ENCODE assay signal across 9 mouse cellular contexts in the genomic region with DNA sequence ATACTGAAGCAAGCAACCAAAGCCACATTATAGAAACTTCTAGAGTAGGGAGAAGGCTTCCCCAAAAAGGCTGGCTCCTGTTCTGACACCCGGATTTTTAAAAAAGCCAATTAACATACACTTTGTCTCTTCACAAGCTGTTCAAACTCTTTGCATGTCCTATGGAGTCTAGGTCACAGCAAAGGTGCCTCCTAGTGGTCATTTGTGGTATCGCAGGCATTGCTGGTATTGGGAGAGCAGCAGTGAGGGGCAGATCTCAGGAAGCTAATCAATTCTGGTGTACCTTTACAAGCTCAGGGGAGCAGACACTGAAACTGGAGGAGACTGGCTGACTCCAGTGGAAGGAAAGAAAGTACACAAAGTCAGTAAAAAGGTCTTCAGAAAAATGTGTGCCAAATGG. TPM values are rescaled to one million over a fixed set of nuclear protein-coding genes. Genes with fewer than 3 reads are reported as not detected.
DNase-seq lines count a peak whose midpoint lies in the region; ATAC-seq lines count a peak whose summit lies in the region.
"Had no signal": no experiment of that assay in that cellular context is flagged by ENCODE, and none has a peak within 500 bp of the region (broad histone marks: within the 10 kb centered on the region; RNA-seq: fewer than 3 reads in every experiment).

No protein-coding gene starts in this region.

- H3K9ac ChIP-seq in forebrain, embryonic 12.5 days = no peak overlapping the region
- no peak overlapping the region for H3K9ac ChIP-seq in neural tube, embryonic 15.5 days (replicated peaks)
- H3K9ac ChIP-seq: heart, embryonic 13.5 days had no signal

- no peaks in the 10 kb centered on the region for H3K27me3 ChIP-seq in forebrain, embryonic 12.5 days
- no peaks in the 10 kb centered on the region for H3K27me3 ChIP-seq in neural tube, embryonic 15.5 days (replicated peaks)
- H3K27me3 ChIP-seq: heart, embryonic 13.5 days had no signal

- 1% methylated on average over 2 of the region's 2 CpGs for WGBS in forebrain, embryonic 12.5 days
- WGBS in neural tube, embryonic 15.5 days = 2% methylated on average over 2 of the region's 2 CpGs

- no peak overlapping the region for H3K27ac ChIP-seq in forebrain, embryonic 12.5 days
- no peak overlapping the region for H3K27ac ChIP-seq in neural tube, embryonic 15.5 days (replicated peaks)
- H3K27ac ChIP-seq: heart, embryonic 13.5 days had no signal

- DNase-seq in ES-CJ7 (ENCODE audit: low read depth, low spot score) = peak; percentile 87
- DNase-seq in c-Kit-positive CD71-negative TER-119-negative erythroid progenitor cells, embryonic 14.5 days (ENCODE audit: low read depth) = peak; percentile 77
- DNase-seq in heart, postnatal 25 days (ENCODE audit: low spot score) = peak; percentile 39
- DNase-seq in kidney, postnatal 4 days = peak; percentile 93 to 96
- peak; percentile 77 to 81 for DNase-seq in lung, adult 18-20 months
- DNase-seq in testis, postnatal 10 days (ENCODE audit: low spot score) = peak; percentile 92

- no peak overlapping the region for H3K4me3 ChIP-seq in forebrain, embryonic 12.5 days (replicated peaks)
- no peak overlapping the region for H3K4me3 ChIP-seq in neural tube, embryonic 15.5 days (replicated peaks)
- H3K4me3 ChIP-seq: heart, embryonic 13.5 days had no signal

- ATAC-seq in forebrain, embryonic 12.5 days (ENCODE audit: low FRiP score) = peak; percentile 70; the same call in 1 of the 2 replicates
- peak; percentile 77 for ATAC-seq in neural tube, embryonic 15.5 days (ENCODE audit: low FRiP score)

- no peaks in the 10 kb centered on the region for H3K9me3 ChIP-seq in forebrain, embryonic 12.5 days
- H3K9me3 ChIP-seq in neural tube, embryonic 15.5 days (replicated peaks) = no peaks in the 10 kb centered on the region
- H3K9me3 ChIP-seq: heart, embryonic 13.5 days had no signal

- no peak overlapping the region for H3K4me2 ChIP-seq in forebrain, embryonic 12.5 days
- H3K4me2 ChIP-seq in neural tube, embryonic 15.5 days = no peak overlapping the region
- H3K4me2 ChIP-seq: heart, embryonic 13.5 days had no signal

- no peaks in the 10 kb centered on the region for H3K4me1 ChIP-seq in forebrain, embryonic 12.5 days
- no peaks in the 10 kb centered on the region for H3K4me1 ChIP-seq in neural tube, embryonic 15.5 days

- intact Hi-C loops in heart, postnatal 25 days (cut with DNase I) = loop anchor here (1.0 kb wide), 1 partner anchor 131 kb away; no protein-coding TSS in a partner anchor

- peaks cover 64% of the 10 kb centered on the region for H3K36me3 ChIP-seq in forebrain, embryonic 12.5 days (replicated peaks)
- peaks cover 81% of the 10 kb centered on the region for H3K36me3 ChIP-seq in neural tube, embryonic 15.5 days

RNA-seq across cellular contexts. Expression of a gene that starts 6.2 kb away (rescaled TPM):
- not detected in 2 replicates for polyA plus RNA-seq in forebrain, embryonic 12.5 days (2016; fragmentation: Nextera tagmentation; extraction: Ambion mirVana)
- not detected for total RNA-seq in heart, postnatal 25 days (2021)
- not detected in 2 replicates for polyA plus RNA-seq in neural tube, embryonic 15.5 days (2015; fragmentation: Nextera tagmentation; extraction: Ambion mirVana)
- polyA plus RNA-seq: heart, embryonic 13.5 days had no signal

RNA-seq across cellular contexts. Expression of a gene that starts 8.3 kb away (rescaled TPM):
- polyA plus RNA-seq in forebrain, embryonic 12.5 days (2016; fragmentation: Nextera tagmentation; extraction: Ambion mirVana) = 52.3 and 55.9 TPM in 2 replicates
- 10 to 100 TPM; 56.9 to 63.9 TPM for total RNA-seq in heart, postnatal 25 days (2021)
- polyA plus RNA-seq in neural tube, embryonic 15.5 days (2015; fragmentation: Nextera tagmentation; extraction: Ambion mirVana) = 44.4 and 47.2 TPM in 2 replicates

RNA-seq across cellular contexts. Expression of a gene that starts 45.3 kb away (rescaled TPM):
- 22.1 and 25.3 TPM in 2 replicates for polyA plus RNA-seq in forebrain, embryonic 12.5 days (2016; fragmentation: Nextera tagmentation; extraction: Ambion mirVana)
- 10 to 100 TPM in 1 of 2 experiments, 1 to 10 TPM in 1; 9.5 to 11.2 TPM for total RNA-seq in heart, postnatal 25 days (2021)
- polyA plus RNA-seq in neural tube, embryonic 15.5 days (2015; fragmentation: Nextera tagmentation; extraction: Ambion mirVana) = 8.8 and 10.8 TPM in 2 replicates

Comparison
In these comparisons a context has a peak if more than half of its experiments do, and no peak if none do; other contexts are left out.
1. DNase-seq: peak in every context shown above with its lines; median percentile 94 in kidney, postnatal 4 days; 92 in testis, postnatal 10 days; 87 in ES-CJ7; 79 in lung, adult 18-20 months; 77 in c-Kit-positive CD71-negative TER-119-negative erythroid progenitor cells, embryonic 14.5 days; 39 in heart, postnatal 25 days.